Mouse (Mus musculus): Measurements from ENCODE around the gene Qars. TPM values are rescaled to one million over a fixed set of nuclear protein-coding genes. Genes with fewer than 3 reads are reported as not detected.

Gene Qars
- polyA plus RNA-seq, 1 experiment from 2014 or later = 103 TPM

DNA sequence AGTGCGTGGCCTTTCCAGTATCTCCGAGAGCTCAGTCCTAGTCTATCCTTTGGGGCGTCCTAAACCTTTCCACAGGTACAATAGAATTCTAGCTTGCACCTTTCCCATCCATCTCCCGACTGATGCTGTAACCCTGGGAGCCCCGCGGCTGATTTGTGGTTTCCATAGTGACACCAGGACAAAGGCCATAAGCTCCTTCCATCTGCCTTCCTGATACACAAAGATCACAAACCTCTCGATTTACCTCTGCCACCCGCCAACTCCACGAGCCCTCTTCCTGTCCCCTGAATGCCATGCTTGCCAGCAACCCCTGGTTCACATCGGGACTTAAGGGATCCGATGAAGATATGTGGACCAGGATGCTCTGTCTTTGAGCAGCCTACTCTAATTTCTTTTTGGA lies 28.3 kb upstream of the Qars start:
- peak overlapping the region; percentile 56 for H3K4me3 ChIP-seq
- no peaks in the 10 kb centered on the region for H3K9me3 ChIP-seq
- peak overlapping the region; percentile 87 for H3K27ac ChIP-seq
- no peaks in the 10 kb centered on the region for H3K27me3 ChIP-seq (ENCODE audit: insufficient read depth, poor library complexity, severe bottlenecking)
- H3K4me1 ChIP-seq (replicated peaks) = peaks cover 35% of the 10 kb centered on the region
- peaks cover 32% of the 10 kb centered on the region for H3K36me3 ChIP-seq
- peak; percentile 56 for DNase-seq (ENCODE audit: low spot score)
- WGBS = 40% methylated on average over 11 of the region's 11 CpGs

DNA sequence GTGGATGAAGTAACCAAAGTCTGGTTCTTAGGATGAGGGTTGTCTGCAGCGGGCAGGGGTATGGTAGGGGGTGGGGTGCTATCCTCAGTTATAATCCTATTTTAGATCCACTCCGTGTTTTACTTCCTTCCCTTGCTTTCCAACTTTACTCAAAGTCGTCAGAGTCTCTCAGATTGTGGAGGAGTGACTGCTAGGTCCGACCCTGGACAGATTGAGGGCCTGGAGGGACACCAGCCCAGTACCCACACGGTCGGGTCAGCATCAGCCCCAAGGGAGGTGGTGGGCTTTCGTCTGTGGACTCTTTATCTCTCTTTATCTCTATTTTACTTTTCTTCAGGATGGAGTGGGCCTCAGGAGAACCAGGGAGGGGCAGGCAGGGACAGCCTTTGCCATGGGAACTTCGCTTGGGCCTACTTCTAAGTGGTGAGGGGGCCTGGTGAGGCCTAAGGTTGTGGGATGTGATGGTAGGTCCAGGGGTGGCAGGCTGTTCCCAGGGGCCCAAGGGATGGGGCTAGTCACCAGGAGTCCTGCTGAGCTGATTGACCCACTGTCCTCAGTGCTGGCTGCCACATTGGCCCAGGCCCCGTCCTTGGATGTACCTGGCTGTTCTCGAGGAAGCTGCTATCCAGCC lies 27.7 kb upstream of the Qars start, which contains the start of gene Lamb2:
Gene Lamb2 (plus strand): TSS at position 16 of the 631 bp plus-strand sequence.
- peak; percentile 53 for DNase-seq (ENCODE audit: low spot score)
- H3K27me3 ChIP-seq (ENCODE audit: insufficient read depth, poor library complexity, severe bottlenecking) = no peaks in the 10 kb centered on the region
- 15% methylated on average over 10 of the region's 10 CpGs for WGBS
- H3K9me3 ChIP-seq = no peaks in the 10 kb centered on the region
- peaks cover 35% of the 10 kb centered on the region for H3K4me1 ChIP-seq (replicated peaks)
- H3K36me3 ChIP-seq = peaks cover 36% of the 10 kb centered on the region
- peak within 1 kb of the TSS; percentile 56 for H3K4me3 ChIP-seq
- peak within 1 kb of the TSS; percentile 87 for H3K27ac ChIP-seq

DNA sequence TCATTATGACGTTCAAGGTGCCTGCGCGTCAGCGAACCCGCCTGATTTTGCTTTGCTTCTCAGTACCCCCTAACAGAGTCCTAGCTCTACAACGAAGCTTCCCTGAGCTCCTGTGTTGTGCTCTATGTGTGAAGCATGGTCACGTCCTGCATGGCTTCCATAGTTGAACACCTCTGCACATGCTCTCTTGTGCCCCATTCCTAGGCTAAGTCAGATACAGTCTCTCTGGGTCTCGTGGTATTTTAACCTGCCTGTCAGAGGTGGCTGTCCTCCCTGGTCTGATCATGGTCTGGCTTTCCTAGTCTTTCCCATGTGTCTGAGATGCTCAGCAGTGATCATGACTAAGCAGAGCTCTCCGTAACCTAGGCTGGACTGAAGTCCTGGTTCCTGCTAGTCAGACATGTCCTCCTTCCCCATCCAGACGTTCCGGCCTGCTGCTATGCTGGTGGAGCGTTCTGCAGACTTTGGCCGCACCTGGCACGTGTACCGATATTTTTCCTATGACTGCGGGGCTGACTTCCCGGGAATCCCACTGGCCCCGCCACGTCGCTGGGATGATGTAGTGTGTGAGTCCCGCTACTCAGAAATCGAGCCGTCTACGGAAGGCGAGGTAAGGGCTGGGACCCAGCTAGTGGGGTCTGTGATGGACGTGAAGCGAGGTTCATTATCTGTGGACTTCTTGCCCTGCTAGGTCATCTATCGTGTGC lies 26.5 kb upstream of the Qars start:
- Histone ChIP-seq H3K27me3 (ENCODE audit: insufficient read depth, poor library complexity, severe bottlenecking) (no peaks in the 10 kb centered on the region), H3K4me1 (replicated peaks) (peaks cover 35% of the 10 kb centered on the region), H3K27ac (0 out of 2 replicates have a peak overlapping the region, but pooled peaks have one; percentile 87), H3K4me3 (peak overlapping the region; percentile 56; the same call in 1 of the 2 replicates), H3K36me3 (peaks cover 48% of the 10 kb centered on the region), H3K9me3 (no peaks in the 10 kb centered on the region)
- 93% methylated on average over 28 of the region's 28 CpGs for WGBS
- DNase-seq (ENCODE audit: low spot score) = no peak

DNA sequence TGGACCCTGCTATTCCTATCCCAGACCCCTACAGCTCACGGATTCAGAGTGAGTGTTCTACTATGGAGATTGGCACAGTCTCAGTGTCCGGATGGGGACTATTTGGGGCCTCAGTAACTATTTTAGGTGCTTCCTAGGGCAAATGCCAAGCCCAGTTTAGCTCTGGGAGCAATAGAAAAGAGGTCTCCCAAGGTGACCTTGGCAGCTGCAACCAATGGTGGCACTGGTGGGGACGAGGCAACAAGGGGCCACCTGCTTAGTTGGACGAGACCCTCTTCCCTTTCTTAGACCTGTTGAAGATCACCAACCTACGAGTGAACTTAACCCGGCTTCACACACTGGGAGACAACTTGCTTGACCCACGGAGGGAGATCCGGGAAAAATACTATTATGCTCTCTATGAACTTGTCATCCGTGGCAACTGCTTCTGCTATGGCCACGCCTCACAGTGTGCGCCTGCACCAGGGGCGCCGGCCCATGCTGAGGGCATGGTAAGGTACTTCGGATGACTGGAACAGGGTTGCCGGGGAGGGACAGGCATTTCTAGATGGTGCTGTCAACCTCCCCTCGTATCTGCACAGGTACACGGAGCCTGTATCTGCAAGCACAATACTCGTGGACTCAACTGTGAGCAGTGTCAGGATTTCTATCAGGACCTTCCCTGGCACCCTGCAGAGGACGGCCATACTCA lies 25.8 kb upstream of the Qars start:
- no peaks in the 10 kb centered on the region for H3K27me3 ChIP-seq (ENCODE audit: insufficient read depth, poor library complexity, severe bottlenecking)
- H3K36me3 ChIP-seq = peaks cover 55% of the 10 kb centered on the region
- no peaks in the 10 kb centered on the region for H3K9me3 ChIP-seq
- H3K27ac ChIP-seq = no peak overlapping the region
- peaks cover 35% of the 10 kb centered on the region for H3K4me1 ChIP-seq (replicated peaks)
- no peak for DNase-seq (ENCODE audit: low spot score)
- no peak overlapping the region for H3K4me3 ChIP-seq
- WGBS = 92% methylated on average over 19 of the region's 19 CpGs

DNA sequence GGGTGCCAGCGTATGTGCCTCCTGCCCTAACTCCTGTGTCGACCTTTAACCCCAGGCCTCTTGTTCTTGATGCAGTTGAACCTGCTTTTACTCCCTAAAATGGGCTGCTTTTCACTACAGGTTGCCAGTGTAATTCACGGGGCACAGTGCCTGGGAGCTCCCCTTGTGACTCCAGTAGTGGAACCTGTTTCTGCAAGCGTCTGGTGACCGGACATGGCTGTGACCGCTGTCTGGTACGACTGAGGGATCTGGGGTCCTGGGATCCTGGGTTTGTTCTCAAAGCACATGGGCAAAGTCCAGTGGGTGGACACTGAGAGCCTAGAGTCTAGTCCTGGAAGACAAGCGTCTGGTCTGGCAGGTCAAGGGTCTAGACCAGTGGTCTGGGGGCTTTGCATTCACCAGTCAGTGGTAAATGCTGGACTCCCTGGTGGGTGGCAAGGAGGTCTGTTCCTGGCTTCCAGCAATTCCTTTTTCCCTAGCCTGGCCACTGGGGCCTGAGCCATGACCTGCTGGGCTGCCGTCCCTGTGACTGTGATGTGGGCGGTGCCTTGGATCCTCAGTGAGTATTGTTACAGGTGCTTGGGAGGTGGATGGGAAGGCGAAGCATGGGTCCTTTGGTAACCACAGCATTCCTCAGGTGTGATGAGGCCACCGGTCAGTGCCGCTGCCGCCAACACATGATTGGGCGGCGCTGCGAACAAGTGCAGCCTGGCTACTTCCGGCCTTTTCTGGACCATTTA lies 24.3 kb upstream of the Qars start:
- DNase-seq (ENCODE audit: low spot score) = no peak
- Histone ChIP-seq H3K4me1 (replicated peaks) (peaks cover 31% of the 10 kb centered on the region), H3K9me3 (no peaks in the 10 kb centered on the region), H3K4me3 (no peak overlapping the region), H3K27me3 (ENCODE audit: insufficient read depth, poor library complexity, severe bottlenecking) (no peaks in the 10 kb centered on the region), H3K36me3 (peaks cover 70% of the 10 kb centered on the region), H3K27ac (no peak overlapping the region)
- WGBS = 94% methylated on average over 18 of the region's 18 CpGs

DNA sequence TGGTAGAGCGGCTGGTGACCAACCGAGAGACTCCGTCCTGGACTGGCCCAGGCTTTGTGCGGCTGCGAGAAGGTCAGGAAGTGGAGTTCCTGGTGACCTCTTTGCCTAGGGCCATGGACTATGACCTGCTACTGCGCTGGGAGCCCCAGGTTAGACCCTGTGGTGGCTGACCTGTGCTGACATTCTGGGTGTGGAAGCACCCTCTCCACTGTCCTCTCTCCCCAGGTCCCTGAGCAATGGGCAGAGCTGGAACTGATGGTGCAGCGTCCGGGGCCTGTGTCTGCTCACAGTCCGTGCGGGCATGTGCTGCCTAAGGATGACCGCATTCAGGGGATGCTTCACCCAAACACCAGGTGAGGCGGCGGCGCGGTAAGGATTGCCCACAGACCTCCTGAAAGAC lies 23.5 kb upstream of the Qars start:
- Histone ChIP-seq H3K36me3 (peaks cover 78% of the 10 kb centered on the region), H3K27me3 (ENCODE audit: insufficient read depth, poor library complexity, severe bottlenecking) (no peaks in the 10 kb centered on the region), H3K27ac (no peak overlapping the region), H3K9me3 (no peaks in the 10 kb centered on the region), H3K4me1 (replicated peaks) (peaks cover 23% of the 10 kb centered on the region), H3K4me3 (no peak overlapping the region)
- 93% methylated on average over 15 of the region's 15 CpGs for WGBS
- DNase-seq (ENCODE audit: low spot score) = no peak

DNA sequence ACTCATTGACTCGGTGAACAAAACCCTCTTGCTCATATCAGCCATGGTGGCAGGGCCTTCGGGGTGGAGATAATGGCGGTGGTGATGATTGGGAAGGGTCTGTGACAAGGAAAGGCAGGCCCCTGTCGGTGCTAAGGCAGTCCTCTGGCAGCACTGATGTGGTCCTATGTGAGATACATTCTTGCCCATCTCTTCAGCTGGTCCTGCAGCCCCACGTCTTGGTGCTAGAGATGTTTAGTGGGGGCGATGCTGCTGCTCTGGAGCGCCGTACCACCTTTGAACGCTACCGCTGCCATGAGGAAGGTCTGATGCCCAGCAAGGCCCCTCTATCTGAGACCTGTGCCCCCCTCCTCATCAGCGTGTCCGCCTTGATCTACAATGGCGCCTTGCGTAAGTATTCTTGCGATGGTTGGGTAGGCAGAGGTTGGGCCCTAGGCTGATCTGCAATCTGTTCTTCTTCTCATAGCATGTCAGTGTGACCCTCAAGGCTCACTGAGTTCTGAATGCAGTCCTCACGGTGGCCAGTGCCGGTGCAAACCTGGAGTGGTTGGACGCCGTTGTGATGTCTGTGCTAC lies 22.1 kb upstream of the Qars start:
- Histone ChIP-seq H3K27ac (no peak overlapping the region), H3K36me3 (peaks cover 90% of the 10 kb centered on the region)
- DNase-seq (ENCODE audit: low spot score) = no peak

DNA sequence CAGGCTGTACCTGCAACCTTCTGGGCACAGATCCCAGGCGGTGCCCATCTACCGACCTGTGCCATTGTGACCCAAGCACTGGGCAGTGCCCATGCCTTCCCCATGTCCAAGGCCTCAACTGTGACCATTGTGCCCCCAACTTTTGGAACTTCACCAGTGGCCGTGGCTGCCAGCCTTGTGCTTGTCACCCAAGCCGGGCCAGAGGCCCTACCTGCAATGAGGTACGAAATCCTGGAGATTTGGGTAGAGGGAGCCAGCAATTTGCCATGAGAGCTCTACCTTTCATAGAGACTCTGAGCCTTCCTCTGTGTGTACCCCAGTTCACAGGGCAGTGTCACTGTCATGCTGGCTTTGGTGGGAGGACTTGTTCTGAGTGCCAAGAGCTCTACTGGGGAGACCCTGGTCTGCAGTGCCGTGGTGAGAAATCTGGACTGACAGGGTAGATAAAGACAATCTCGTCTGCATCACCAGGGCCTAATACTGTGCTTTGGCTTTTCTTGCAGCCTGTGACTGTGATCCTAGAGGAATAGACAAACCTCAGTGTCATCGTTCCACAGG lies 20.5 kb upstream of the Qars start:
- peaks cover 83% of the 10 kb centered on the region for H3K36me3 ChIP-seq
- H3K27ac ChIP-seq = no peak overlapping the region
- no peaks in the 10 kb centered on the region for H3K27me3 ChIP-seq (ENCODE audit: insufficient read depth, poor library complexity, severe bottlenecking)
- no peaks in the 10 kb centered on the region for H3K9me3 ChIP-seq
- 94% methylated on average over 8 of the region's 8 CpGs for WGBS
- peaks cover 24% of the 10 kb centered on the region for H3K4me1 ChIP-seq (replicated peaks)
- no peak for DNase-seq (ENCODE audit: low spot score)
- no peak overlapping the region for H3K4me3 ChIP-seq

More for the DNA sequence above, 22.1 kb upstream of the Qars start:
- 94% methylated on average over 19 of the region's 19 CpGs for WGBS
- Histone ChIP-seq H3K9me3 (no peaks in the 10 kb centered on the region), H3K4me3 (no peak overlapping the region), H3K4me1 (replicated peaks) (peaks cover 22% of the 10 kb centered on the region), H3K27me3 (ENCODE audit: insufficient read depth, poor library complexity, severe bottlenecking) (no peaks in the 10 kb centered on the region)

DNA sequence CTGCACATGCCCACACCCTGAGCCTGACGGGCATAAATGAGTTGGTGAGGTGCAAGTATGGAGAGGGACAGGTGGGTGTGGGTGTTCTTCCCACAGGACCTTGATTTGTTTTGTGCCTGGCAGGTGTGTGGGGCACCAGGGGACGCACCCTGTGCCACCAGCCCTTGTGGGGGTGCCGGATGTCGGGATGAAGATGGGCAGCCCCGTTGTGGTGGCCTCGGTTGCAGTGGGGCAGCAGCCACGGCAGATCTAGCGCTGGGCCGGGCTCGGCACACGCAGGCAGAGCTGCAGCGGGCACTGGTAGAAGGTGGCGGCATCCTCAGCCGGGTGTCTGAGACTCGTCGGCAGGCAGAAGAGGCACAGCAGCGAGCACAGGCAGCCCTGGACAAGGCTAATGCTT lies 19.1 kb upstream of the Qars start:
- DNase-seq (ENCODE audit: low spot score) = no peak
- Histone ChIP-seq H3K4me1 (replicated peaks) (peaks cover 31% of the 10 kb centered on the region), H3K27me3 (ENCODE audit: insufficient read depth, poor library complexity, severe bottlenecking) (no peaks in the 10 kb centered on the region), H3K27ac (no peak overlapping the region), H3K36me3 (peaks cover 83% of the 10 kb centered on the region), H3K9me3 (no peaks in the 10 kb centered on the region), H3K4me3 (no peak overlapping the region; the same call in 1 of the 2 replicates)
- WGBS = 94% methylated on average over 17 of the region's 17 CpGs

DNA sequence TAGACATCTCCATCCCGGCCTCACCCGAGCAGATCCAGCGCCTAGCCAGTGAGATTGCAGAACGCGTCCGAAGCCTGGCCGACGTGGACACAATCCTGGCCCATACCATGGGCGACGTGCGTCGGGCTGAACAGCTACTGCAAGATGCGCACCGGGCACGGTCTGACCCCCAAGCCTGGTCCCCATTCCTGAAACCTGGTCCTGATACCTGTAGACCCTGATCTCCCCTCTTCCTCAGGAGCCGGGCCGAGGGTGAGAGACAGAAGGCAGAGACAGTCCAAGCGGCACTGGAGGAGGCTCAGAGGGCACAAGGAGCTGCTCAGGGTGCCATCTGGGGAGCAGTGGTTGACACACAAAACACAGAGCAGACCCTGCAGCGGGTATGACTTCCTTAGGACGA lies 18.3 kb upstream of the Qars start:
- Histone ChIP-seq H3K4me1 (replicated peaks) (peaks cover 31% of the 10 kb centered on the region), H3K27me3 (ENCODE audit: insufficient read depth, poor library complexity, severe bottlenecking) (no peaks in the 10 kb centered on the region), H3K9me3 (no peaks in the 10 kb centered on the region), H3K27ac (peak overlapping the region; percentile 93; the same call in 1 of the 2 replicates), H3K36me3 (peaks cover 83% of the 10 kb centered on the region), H3K4me3 (0 out of 2 replicates have a peak overlapping the region, but pooled peaks have one; percentile 87)
- no peak for DNase-seq (ENCODE audit: low spot score)
- 97% methylated on average over 20 of the region's 20 CpGs for WGBS

DNA sequence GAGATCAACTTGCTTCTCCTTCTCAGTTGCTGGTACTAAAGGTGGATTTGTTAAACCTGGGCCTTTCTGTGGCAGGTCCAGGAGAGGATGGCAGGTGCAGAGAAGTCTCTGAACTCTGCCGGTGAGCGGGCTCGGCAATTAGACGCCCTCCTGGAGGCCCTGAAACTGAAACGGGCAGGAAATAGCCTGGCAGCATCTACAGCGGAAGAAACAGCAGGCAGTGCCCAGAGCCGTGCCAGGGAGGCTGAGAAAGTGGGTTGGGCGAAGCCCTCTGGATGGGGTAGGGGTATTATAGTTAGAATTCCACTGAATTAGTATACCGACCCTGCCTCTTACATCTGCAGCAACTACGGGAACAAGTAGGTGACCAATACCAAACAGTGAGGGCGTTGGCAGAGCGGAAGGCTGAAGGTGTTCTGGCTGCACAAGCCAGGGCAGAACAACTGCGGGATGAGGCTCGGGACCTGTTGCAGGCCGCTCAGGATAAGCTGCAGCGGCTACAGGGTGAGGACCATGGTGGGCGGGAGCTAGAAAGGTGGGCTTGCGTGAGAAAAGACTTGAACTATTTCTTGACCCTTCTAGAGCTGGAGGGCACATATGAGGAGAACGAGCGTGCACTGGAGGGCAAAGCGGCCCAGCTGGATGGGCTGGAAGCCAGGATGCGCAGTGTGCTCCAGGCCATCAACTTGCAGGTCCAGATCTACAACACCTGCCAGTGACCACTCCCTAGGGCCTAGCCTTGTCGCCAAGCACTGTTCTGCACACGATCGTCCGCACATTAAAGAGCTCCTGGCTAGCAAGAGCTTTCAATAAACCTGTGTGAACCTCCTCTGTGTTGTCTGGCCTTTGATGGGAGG lies 17.6 kb upstream of the Qars start:
- Histone ChIP-seq H3K4me1 (replicated peaks) (peaks cover 31% of the 10 kb centered on the region), H3K9me3 (no peaks in the 10 kb centered on the region), H3K36me3 (peaks cover 85% of the 10 kb centered on the region), H3K27ac (peak overlapping the region; percentile 93), H3K4me3 (peak overlapping the region; percentile 87), H3K27me3 (ENCODE audit: insufficient read depth, poor library complexity, severe bottlenecking) (no peaks in the 10 kb centered on the region)
- no peak for DNase-seq (ENCODE audit: low spot score)
- 71% methylated on average over 26 of the region's 26 CpGs for WGBS
